8 mouse cellular contexts compared by ENCODE assay signal in genomic region chr11:69452114-69452867, GRCm38 (mm10). TPM values are rescaled to one million over a fixed set of nuclear protein-coding genes. Genes with fewer than 3 reads are reported as not detected.
DNase-seq lines count a peak whose midpoint lies in the region; ATAC-seq lines count a peak whose summit lies in the region.

No protein-coding gene starts in this region.

- peak overlapping the region; percentile 51 for H3K4me2 ChIP-seq in heart, embryonic 11.5 days
- H3K4me2 ChIP-seq in stomach, embryonic 16.5 days (ENCODE audit: low read depth, low read length): peak overlapping the region; percentile 26
- no peak overlapping the region for H3K4me2 ChIP-seq in forebrain, embryonic 15.5 days (replicated peaks)

- no peaks in the 10 kb centered on the region for H3K9me3 ChIP-seq in heart, embryonic 11.5 days (replicated peaks; ENCODE audit: control insufficient read depth, low read length)
- H3K9me3 ChIP-seq in limb, embryonic 10.5 days (replicated peaks): no peaks in the 10 kb centered on the region
- no peaks in the 10 kb centered on the region for H3K9me3 ChIP-seq in stomach, embryonic 16.5 days (replicated peaks; ENCODE audit: control insufficient read depth, low read length)
- no peaks in the 10 kb centered on the region for H3K9me3 ChIP-seq in forebrain, embryonic 15.5 days

- WGBS in heart, embryonic 11.5 days (ENCODE audit: insufficient replicate concordance): 30% methylated on average over 23 of the region's 23 CpGs
- WGBS in limb, embryonic 10.5 days: 68% methylated on average over 23 of the region's 23 CpGs
- 53% methylated on average over 23 of the region's 23 CpGs for WGBS in stomach, embryonic 16.5 days
- WGBS in forebrain, embryonic 15.5 days: 60% methylated on average over 23 of the region's 23 CpGs

- H3K4me3 ChIP-seq in heart, embryonic 11.5 days (ENCODE audit: low read depth, low read length): no peak overlapping the region
- H3K4me3 ChIP-seq in limb, embryonic 10.5 days: peak overlapping the region; percentile 9; the same call in 1 of the 2 replicates
- H3K4me3 ChIP-seq in stomach, embryonic 16.5 days (replicated peaks; ENCODE audit: low read length): 0 out of 2 replicates have a peak overlapping the region, but pooled peaks have one; percentile 0
- no peak overlapping the region for H3K4me3 ChIP-seq in forebrain, embryonic 15.5 days

- no peaks in the 10 kb centered on the region for H3K27me3 ChIP-seq in heart, embryonic 11.5 days (ENCODE audit: control insufficient read depth, insufficient read depth, low read length)
- no peaks in the 10 kb centered on the region for H3K27me3 ChIP-seq in limb, embryonic 10.5 days (ENCODE audit: low read depth, poor library complexity, severe bottlenecking)
- H3K27me3 ChIP-seq in stomach, embryonic 16.5 days (ENCODE audit: control insufficient read depth, insufficient read depth, low read length): no peaks in the 10 kb centered on the region
- H3K27me3 ChIP-seq in forebrain, embryonic 15.5 days: no peaks in the 10 kb centered on the region

- H3K4me1 ChIP-seq in heart, embryonic 11.5 days (ENCODE audit: control insufficient read depth, insufficient read depth, low read length): peaks cover 27% of the 10 kb centered on the region
- peaks cover 20% of the 10 kb centered on the region for H3K4me1 ChIP-seq in limb, embryonic 10.5 days
- H3K4me1 ChIP-seq in stomach, embryonic 16.5 days (ENCODE audit: control insufficient read depth, insufficient read depth, low read length): peaks cover 19% of the 10 kb centered on the region
- H3K4me1 ChIP-seq in forebrain, embryonic 15.5 days: no peaks in the 10 kb centered on the region

- DNase-seq in right cerebral cortex, adult 2 months (ENCODE audit: low spot score in 2 of 2): peak; percentile 15 to 25
- DNase-seq in right cerebral cortex, postnatal 25 days: no peak
- peak; percentile 46 for DNase-seq in limb, embryonic 10.5 days (ENCODE audit: low spot score)
- no peak for DNase-seq in layer of hippocampus, postnatal 10 days (ENCODE audit: low spot score in 2 of 2)
- no peak for DNase-seq in thymus, postnatal 4 days

- ATAC-seq in heart, embryonic 11.5 days (replicated peaks; ENCODE audit: insufficient number of reproducible peaks, low FRiP score, low TSS enrichment): 0 out of 2 replicates have a peak, but pooled peaks have one; percentile 27
- peak; percentile 26; the same call in 1 of the 2 replicates for ATAC-seq in stomach, embryonic 16.5 days (ENCODE audit: insufficient read depth, low FRiP score)
- ATAC-seq in forebrain, embryonic 15.5 days (replicated peaks): no peak

- H3K36me3 ChIP-seq in heart, embryonic 11.5 days (ENCODE audit: control insufficient read depth, insufficient read depth, low read length): no peaks in the 10 kb centered on the region
- H3K36me3 ChIP-seq in limb, embryonic 10.5 days: no peaks in the 10 kb centered on the region
- H3K36me3 ChIP-seq in stomach, embryonic 16.5 days (ENCODE audit: control insufficient read depth, insufficient read depth, low read length): no peaks in the 10 kb centered on the region
- no peaks in the 10 kb centered on the region for H3K36me3 ChIP-seq in forebrain, embryonic 15.5 days

- peak overlapping the region; percentile 47; the same call in 1 of the 2 replicates for H3K9ac ChIP-seq in heart, embryonic 11.5 days (ENCODE audit: low read depth, low read length)
- 0 out of 2 replicates have a peak overlapping the region, but pooled peaks have one; percentile 12 for H3K9ac ChIP-seq in stomach, embryonic 16.5 days (ENCODE audit: low read length)
- no peak overlapping the region for H3K9ac ChIP-seq in forebrain, embryonic 15.5 days (replicated peaks)

- H3K27ac ChIP-seq in heart, embryonic 11.5 days (ENCODE audit: low read depth, low read length): peak overlapping the region; percentile 82
- peak overlapping the region; percentile 72 for H3K27ac ChIP-seq in limb, embryonic 10.5 days
- peak overlapping the region; percentile 51; the same call in 1 of the 2 replicates for H3K27ac ChIP-seq in stomach, embryonic 16.5 days (ENCODE audit: low read length)
- no peak overlapping the region for H3K27ac ChIP-seq in forebrain, embryonic 15.5 days (replicated peaks)

RNA-seq across cellular contexts. Expression of gene Kdm6b, which starts 38.8 kb away (rescaled TPM):
- 21.5 and 25.1 TPM in 2 replicates for polyA plus RNA-seq in heart, embryonic 11.5 days (2014; fragmentation: Nextera tagmentation; extraction: Ambion mirVana)
- 36.6 and 40.8 TPM in 2 replicates for polyA plus RNA-seq in limb, embryonic 10.5 days (2016; fragmentation: Nextera tagmentation; extraction: Ambion mirVana)
- 21.2 and 21.4 TPM in 2 replicates for polyA plus RNA-seq in stomach, embryonic 16.5 days (2015; fragmentation: Nextera tagmentation; extraction: Ambion mirVana)
- total RNA-seq in layer of hippocampus, postnatal 10 days (2021): 10 to 100 TPM; 47.0 to 50.5 TPM
- 56.6 and 58.9 TPM in 2 replicates for polyA plus RNA-seq in forebrain, embryonic 15.5 days (2015; fragmentation: Nextera tagmentation; extraction: Ambion mirVana)

RNA-seq across cellular contexts. Expression of gene Tmem88, which starts 54.3 kb away (rescaled TPM):
- 30.5 and 31.7 TPM in 2 replicates for polyA plus RNA-seq in heart, embryonic 11.5 days (2014; fragmentation: Nextera tagmentation; extraction: Ambion mirVana)
- 23.0 and 24.7 TPM in 2 replicates for polyA plus RNA-seq in limb, embryonic 10.5 days (2016; fragmentation: Nextera tagmentation; extraction: Ambion mirVana)
- 26.4 and 28.7 TPM in 2 replicates for polyA plus RNA-seq in stomach, embryonic 16.5 days (2015; fragmentation: Nextera tagmentation; extraction: Ambion mirVana)
- total RNA-seq in layer of hippocampus, postnatal 10 days (2021): 1 to 10 TPM; 2.1 to 2.7 TPM
- 5.9 and 6.7 TPM in 2 replicates for polyA plus RNA-seq in forebrain, embryonic 15.5 days (2015; fragmentation: Nextera tagmentation; extraction: Ambion mirVana)

RNA-seq across cellular contexts. Expression of gene Cyb5d1, which starts 56.9 kb away (rescaled TPM):
- 19.6 and 25.0 TPM in 2 replicates for polyA plus RNA-seq in heart, embryonic 11.5 days (2014; fragmentation: Nextera tagmentation; extraction: Ambion mirVana)
- polyA plus RNA-seq in limb, embryonic 10.5 days (2016; fragmentation: Nextera tagmentation; extraction: Ambion mirVana): 45.2 and 51.6 TPM in 2 replicates
- polyA plus RNA-seq in stomach, embryonic 16.5 days (2015; fragmentation: Nextera tagmentation; extraction: Ambion mirVana): 29.4 TPM in 2 replicates
- total RNA-seq in layer of hippocampus, postnatal 10 days (2021): 10 to 100 TPM; 28.4 to 40.6 TPM
- polyA plus RNA-seq in forebrain, embryonic 15.5 days (2015; fragmentation: Nextera tagmentation; extraction: Ambion mirVana): 44.3 and 45.9 TPM in 2 replicates

RNA-seq across cellular contexts. Expression of gene Naa38, which starts 57.0 kb away (rescaled TPM):
- polyA plus RNA-seq in heart, embryonic 11.5 days (2014; fragmentation: Nextera tagmentation; extraction: Ambion mirVana): 166 and 170 TPM in 2 replicates
- 140 and 151 TPM in 2 replicates for polyA plus RNA-seq in limb, embryonic 10.5 days (2016; fragmentation: Nextera tagmentation; extraction: Ambion mirVana)
- polyA plus RNA-seq in stomach, embryonic 16.5 days (2015; fragmentation: Nextera tagmentation; extraction: Ambion mirVana): 144 and 148 TPM in 2 replicates
- 10 to 100 TPM; 84.1 to 95.1 TPM for total RNA-seq in layer of hippocampus, postnatal 10 days (2021)
- polyA plus RNA-seq in forebrain, embryonic 15.5 days (2015; fragmentation: Nextera tagmentation; extraction: Ambion mirVana): 89.4 and 91.9 TPM in 2 replicates

Comparison
In these comparisons a context has a peak if more than half of its experiments do, and no peak if none do; other contexts are left out.
1. DNase-seq: peak in right cerebral cortex, adult 2 months (2 of 2) and limb, embryonic 10.5 days (single experiment); none in right cerebral cortex, postnatal 25 days (single experiment), layer of hippocampus, postnatal 10 days (0 of 2) and thymus, postnatal 4 days (single experiment).
2. H3K4me3 ChIP-seq: peak in limb, embryonic 10.5 days (single experiment) and stomach, embryonic 16.5 days (single experiment); none in heart, embryonic 11.5 days (single experiment) and forebrain, embryonic 15.5 days (single experiment).